Mouse (Mus musculus) megakaryocyte, adult 5-6 weeks (primary cell): Measurements from ENCODE around the gene Ikzf1. TPM values are rescaled to one million over a fixed set of nuclear protein-coding genes. Genes with fewer than 3 reads are reported as not detected.

Experiments used
- ATAC-seq: 2 replicates; pipeline ENCODE4 v1.8.0; 2016; ENCODE audit warnings: mild to moderate bottlenecking, inconsistent platforms; ENCODE audit not compliant: poor library complexity, severe bottlenecking
- total RNA-seq, 2 experiments: library from RNA; stranded (forward) in 1 of 2; stranded (reverse) in 1 of 2; fragments of 153-499, 151-499 nt in 1 of 2; fragments of 221-1000, 200-1000 nt in 1 of 2; gene quantifications; 2 replicates each; pipeline versions ENCODE4 v1.2.3 to v1.2.4; 2015 to 2017

Ikzf1 gene
- total RNA-seq, 2 experiments from 2014 or later: 80.8 to 226 TPM

DNA sequence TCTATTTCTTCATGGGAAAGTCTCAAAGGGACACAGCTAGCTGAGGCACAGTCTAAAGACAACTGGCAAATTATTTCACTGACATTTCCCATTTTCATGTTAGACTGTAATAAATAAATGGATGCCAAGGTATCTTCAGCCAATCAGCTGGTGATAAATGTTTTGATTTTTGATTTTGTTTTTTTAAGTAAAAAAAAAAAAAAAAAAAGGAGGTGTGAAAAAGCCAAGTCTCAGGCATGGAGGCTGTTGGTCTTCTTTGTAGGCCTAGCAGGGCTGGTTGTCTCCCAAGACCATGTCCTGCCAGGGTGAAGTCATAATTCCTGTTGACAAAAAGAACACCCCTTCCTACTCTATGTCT, 4.9 kb downstream of the Ikzf1 start:
- no peak for ATAC-seq

GRCm38 (mm10) chr11:11690059-11690844, 5.4 kb downstream of the Ikzf1 start:
- peak; percentile 5 for ATAC-seq

DNA sequence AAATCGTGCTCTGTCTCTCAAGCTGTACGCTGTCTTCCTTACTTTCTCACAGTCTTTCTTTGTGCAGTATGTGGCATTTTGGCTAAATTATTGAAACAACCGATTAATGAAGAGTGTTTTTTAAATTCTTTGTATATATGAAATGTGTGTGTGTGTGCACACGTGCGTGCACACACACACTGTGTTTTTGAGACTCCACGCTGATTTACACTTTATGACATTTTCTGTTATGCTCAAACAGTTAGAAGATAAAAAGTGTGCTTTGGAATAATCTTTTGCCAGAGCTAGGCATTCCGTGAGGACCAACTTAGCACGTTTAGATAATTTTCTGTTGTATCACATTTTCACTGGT, 6.0 kb downstream of the Ikzf1 start:
- ATAC-seq: no peak

DNA sequence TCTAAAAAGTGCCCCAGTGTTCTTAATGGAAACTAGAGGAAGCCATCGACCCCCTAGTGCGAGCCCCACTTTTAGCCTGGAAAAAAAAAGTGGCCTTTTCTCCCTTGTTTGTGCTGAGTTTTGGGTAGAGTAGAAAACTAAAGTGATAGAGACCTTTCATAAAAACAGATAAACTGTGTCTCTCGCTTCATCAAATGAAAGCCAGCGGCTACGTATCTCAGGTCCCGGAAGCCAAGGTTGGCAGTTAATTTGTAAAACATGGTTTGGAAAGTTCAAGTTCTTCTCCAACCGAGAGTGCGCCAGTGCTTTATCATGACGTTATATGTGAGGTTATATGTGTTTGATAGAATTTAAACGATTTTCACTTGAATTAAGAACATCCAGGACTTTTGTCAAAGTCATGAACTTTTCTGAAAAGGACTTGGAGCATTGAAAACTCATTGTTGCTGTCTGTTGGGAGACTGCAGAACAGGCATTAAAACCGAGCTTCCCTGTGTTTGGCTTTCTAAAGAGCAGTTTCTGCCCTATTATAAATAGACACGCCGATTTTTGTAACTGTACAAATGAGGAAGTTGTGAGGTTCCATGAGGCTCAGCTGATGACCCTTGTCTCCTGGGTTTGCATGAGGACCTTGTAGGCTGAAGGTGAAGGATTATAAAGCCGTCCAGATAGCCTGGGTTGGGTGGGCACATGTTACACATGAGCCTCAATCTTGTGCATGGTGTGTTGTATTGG, 6.7 kb downstream of the Ikzf1 start:
- peak; percentile 43 for ATAC-seq

DNA sequence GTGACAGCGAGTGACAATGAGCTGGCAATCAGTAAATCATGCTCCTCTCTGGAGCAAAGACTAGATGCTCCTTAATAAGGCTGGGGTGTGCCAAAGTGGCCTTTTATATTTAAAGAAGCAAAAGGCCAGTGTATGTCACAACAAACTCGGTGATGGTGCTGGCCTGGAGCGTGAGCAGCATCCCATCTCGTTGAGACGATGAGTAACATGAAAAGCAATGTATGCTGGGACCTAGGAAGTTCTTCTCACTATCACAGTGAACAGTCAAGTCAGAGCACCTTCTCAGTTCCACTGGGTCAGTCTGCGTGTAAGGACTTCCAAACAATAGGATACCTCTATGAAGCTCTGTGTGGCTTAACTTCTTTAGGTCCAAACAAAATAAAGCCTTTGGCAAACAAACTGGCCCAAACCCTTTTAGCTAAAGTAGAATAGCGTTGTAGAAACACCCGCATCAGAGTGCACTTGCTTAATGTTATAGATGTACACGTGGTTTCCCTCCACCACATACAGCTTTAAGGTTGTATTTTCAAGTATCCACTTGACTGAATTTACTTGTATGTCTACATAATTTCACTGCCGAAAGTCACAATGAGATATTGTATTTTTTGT, 7.9 kb downstream of the Ikzf1 start:
- ATAC-seq: no peak

GRCm38 (mm10) chr11:11693446-11693845, 8.6 kb downstream of the Ikzf1 start:
- ATAC-seq: no peak

DNA sequence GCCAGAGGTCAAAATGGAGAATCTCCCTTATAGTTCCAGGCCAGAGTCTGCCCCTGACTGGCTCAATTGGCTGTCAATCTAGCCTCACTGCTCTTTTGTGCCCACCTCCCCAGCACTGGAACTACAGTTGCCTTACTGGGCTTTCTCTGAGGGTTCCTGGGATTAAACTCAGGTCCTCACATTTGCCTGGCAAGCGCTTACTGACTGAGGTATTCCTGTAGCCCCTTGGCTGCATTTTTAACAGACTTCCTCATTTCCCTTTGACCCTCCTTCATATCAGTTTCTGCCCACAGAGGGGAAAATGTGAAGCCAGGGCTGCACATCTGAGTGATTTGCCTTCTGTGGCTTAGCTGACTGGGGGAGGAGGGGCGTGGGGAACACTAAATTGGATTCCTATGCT, 9.3 kb downstream of the Ikzf1 start:
- no peak for ATAC-seq

GRCm38 (mm10) chr11:11694472-11695177, 9.8 kb downstream of the Ikzf1 start:
- no peak for ATAC-seq

DNA sequence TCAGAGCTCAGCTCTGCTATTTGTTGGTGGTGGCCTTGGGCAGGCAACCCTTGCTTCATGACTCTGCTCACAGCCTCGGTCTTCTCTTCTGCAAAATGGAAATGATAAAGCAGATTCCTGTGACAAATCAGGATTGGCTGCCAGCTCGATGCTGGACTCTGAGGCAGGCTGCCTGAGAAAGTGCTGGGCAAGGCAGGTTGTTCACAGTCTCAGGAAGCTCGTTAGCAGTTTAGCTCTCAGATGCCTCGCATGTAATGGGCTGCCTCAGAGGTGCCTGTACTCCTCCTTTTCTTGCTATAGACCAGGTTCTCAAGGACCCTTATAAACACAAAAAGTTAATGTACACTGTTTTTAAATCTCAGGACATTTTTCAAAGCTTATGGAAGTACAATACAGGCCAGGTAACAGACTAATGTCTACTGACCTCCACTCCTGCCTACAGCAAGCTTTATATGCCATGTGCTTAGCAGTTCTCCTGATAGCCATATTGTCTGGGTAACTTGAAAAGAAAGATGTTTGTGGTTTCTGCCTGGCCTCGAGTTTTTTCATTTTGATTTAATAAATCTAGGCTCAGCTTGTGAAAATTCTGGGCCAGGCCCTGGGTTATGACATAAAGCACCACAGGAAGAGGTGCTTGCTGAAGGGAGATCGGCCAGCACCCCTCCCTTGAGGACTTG, 10.5 kb downstream of the Ikzf1 start:
- ATAC-seq: no peak

- ATAC-seq: no peak
These were observed 11.1 kb downstream of the Ikzf1 start for GRCm38 (mm10) chr11:11695907-11696306.

- ATAC-seq: no peak
These were observed 12.0 kb downstream of the Ikzf1 start for GRCm38 (mm10) chr11:11696814-11697213.

DNA sequence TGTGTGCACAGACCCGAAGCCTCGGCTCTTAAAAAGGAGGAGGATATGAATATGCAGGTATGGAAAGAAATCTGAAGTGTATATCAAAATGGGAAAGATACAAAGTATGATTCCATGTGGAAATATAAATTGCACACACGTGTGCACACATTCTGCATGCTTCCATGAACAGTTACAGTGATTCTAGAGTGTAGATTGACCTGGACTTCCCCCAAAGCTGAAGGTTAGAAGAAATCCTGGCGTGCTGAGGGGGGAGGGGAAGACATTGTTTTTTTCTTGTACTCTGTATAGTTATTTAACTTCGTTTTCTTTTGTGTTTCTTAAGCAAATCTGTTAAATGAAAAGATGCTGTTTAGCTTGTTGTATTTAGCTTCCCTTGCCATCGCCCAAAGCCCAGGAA, 16.6 kb downstream of the Ikzf1 start:
- no peak for ATAC-seq

- ATAC-seq: no peak
These were observed 19.0 kb downstream of the Ikzf1 start for GRCm38 (mm10) chr11:11703776-11704175.

GRCm38 (mm10) chr11:11708154-11708719, 23.4 kb downstream of the Ikzf1 start:
- ATAC-seq: no peak

- ATAC-seq: no peak
These were observed 24.5 kb downstream of the Ikzf1 start for GRCm38 (mm10) chr11:11709311-11709710.

- no peak for ATAC-seq
These were observed 25.9 kb downstream of the Ikzf1 start for GRCm38 (mm10) chr11:11710718-11711117.

DNA sequence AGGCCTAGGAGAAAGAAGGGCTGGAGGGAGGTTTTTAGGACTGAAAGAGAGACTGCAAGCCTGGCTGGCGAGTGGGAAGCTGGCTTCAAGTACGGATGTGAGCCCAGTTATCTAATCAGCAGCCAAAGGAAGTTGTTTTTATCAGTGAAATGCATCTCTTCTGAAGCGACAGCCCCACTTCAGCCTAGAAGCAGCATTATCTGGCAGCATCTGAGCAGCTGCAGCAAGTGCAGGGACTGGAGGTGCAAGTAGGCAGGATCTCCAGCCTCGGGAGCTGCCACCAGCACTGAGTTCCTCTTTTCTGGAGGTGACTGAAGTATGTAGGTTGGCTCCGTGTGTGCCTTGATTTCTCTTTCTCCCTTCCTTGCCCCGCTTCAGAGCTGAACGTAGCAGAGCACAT, 26.9 kb downstream of the Ikzf1 start:
- ATAC-seq: peak; percentile 72

GRCm38 (mm10) chr11:11714676-11715075, 29.9 kb downstream of the Ikzf1 start:
- no peak for ATAC-seq

DNA sequence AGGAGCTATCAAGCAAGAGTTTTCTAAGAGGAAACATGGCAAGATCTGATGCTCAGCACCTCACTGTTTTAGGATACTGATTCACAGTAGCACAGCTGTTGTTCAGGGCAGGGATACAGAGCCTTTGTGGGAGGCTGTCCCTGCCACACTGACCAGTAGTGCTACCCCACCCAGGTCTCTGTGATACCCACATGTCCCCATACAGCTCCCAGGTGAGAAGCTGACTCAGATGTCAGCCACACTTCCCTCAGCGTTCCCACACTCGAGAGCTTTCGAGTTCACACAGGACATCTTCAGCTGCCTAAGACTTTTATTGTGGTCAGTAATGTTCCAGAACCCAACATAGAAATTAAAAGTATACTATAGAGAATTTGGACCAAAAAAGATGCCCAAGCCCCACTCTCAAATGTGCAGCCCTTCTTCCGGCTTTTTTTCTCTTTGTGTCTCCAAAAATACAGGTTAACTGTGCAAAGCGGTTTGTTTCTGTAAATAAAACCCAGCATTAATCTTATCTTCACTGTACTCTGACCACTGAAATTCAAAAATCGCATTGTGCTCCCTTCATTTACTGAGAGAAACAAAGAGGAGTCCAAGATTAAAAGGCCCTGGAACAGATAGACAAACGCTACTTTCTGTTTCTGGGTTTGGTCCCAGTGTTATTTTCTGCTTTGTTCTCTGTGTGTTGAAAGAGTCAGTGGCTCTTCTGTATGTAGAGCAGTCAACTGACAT, 31.3 kb downstream of the Ikzf1 start:
- peak; percentile 20 for ATAC-seq

GRCm38 (mm10) chr11:11716692-11717037, 31.9 kb downstream of the Ikzf1 start:
- peak; percentile 42 for ATAC-seq
